Mouse (Mus musculus): ENCODE measurements around the gene Ces1b. TPM values are rescaled to one million over a fixed set of nuclear protein-coding genes. Genes with fewer than 3 reads are reported as not detected.

The Ces1b gene
- polyA plus RNA-seq, 1 experiment from 2014 or later, result not detected

Other genes starting within 250 kb of the Ces1b start
- gene Lpcat2, start 224.7 kb downstream of the Ces1b start, polyA plus RNA-seq (2015; fragmentation: Nextera tagmentation; extraction: Ambion mirVana), result 4.0 and 7.7 TPM in 2 replicates
- 0.17 and 0.37 TPM in 2 replicates for gene Capns2, start 178.6 kb downstream of the Ces1b start, polyA plus RNA-seq (2015; fragmentation: Nextera tagmentation; extraction: Ambion mirVana)
- 0.03 TPM in 1 of 2 replicates, not detected in the other for gene Slc6a2, start 119.9 kb downstream of the Ces1b start, polyA plus RNA-seq (2015; fragmentation: Nextera tagmentation; extraction: Ambion mirVana)
- gene Ces1a, start 31.8 kb downstream of the Ces1b start, polyA plus RNA-seq (2015; fragmentation: Nextera tagmentation; extraction: Ambion mirVana), result not detected in 2 replicates
- gene Ces1c, start 51.3 kb upstream of the Ces1b start, polyA plus RNA-seq (2015; fragmentation: Nextera tagmentation; extraction: Ambion mirVana), result not detected in 2 replicates
- not detected in 2 replicates for gene Ces1d, start 117.8 kb upstream of the Ces1b start, polyA plus RNA-seq (2015; fragmentation: Nextera tagmentation; extraction: Ambion mirVana)
- gene Ces1e, start 149.6 kb upstream of the Ces1b start, polyA plus RNA-seq (2015; fragmentation: Nextera tagmentation; extraction: Ambion mirVana), result not detected in 2 replicates
- not detected in 2 replicates for gene Ces1f, start 199.7 kb upstream of the Ces1b start, polyA plus RNA-seq (2015; fragmentation: Nextera tagmentation; extraction: Ambion mirVana)